Mouse (Mus musculus): Measurements from ENCODE around the gene Mif4gd.

The Mif4gd gene

GRCm38 (mm10) chr11:115614346-115615107, 1.8 kb upstream of the Mif4gd start:
- in situ Hi-C loops (cut with MboI; ENCODE audit: low sequenced_read_pairs): no loop called here

GRCm38 (mm10) chr11:115613138-115613945, 573 bp upstream of the Mif4gd start:
- in situ Hi-C loops (cut with MboI; ENCODE audit: low sequenced_read_pairs): no loop called here

GRCm38 (mm10) chr11:115612059-115612409, 735 bp downstream of the Mif4gd start:
- in situ Hi-C loops (cut with MboI; ENCODE audit: low sequenced_read_pairs): no loop called here

- in situ Hi-C loops (cut with MboI; ENCODE audit: low sequenced_read_pairs): no loop called here
These were observed 1.6 kb downstream of the Mif4gd start for GRCm38 (mm10) chr11:115611173-115611572.

GRCm38 (mm10) chr11:115609576-115609975, 3.2 kb downstream of the Mif4gd start:
- in situ Hi-C loops (cut with MboI; ENCODE audit: low sequenced_read_pairs): no loop called here

- in situ Hi-C loops (cut with MboI; ENCODE audit: low sequenced_read_pairs): no loop called here
These were observed 4.1 kb downstream of the Mif4gd start for GRCm38 (mm10) chr11:115608421-115609399.

- in situ Hi-C loops (cut with MboI; ENCODE audit: low sequenced_read_pairs): no loop called here
These were observed 6.0 kb downstream of the Mif4gd start for GRCm38 (mm10) chr11:115606733-115607132.

GRCm38 (mm10) chr11:115604304-115604696, 8.5 kb downstream of the Mif4gd start:
- in situ Hi-C loops (cut with MboI; ENCODE audit: low sequenced_read_pairs): no loop called here

- in situ Hi-C loops (cut with MboI; ENCODE audit: low sequenced_read_pairs): no loop called here
These were observed 9.1 kb downstream of the Mif4gd start, which contains the start of the genes Mrps7 and Gga3 for GRCm38 (mm10) chr11:115603476-115604303. Gene Mrps7 (plus strand): TSS chr11:115603925. Gene Gga3 (minus strand): TSS chr11:115604051.

- in situ Hi-C loops (cut with MboI; ENCODE audit: low sequenced_read_pairs): no loop called here
These were observed 9.7 kb downstream of the Mif4gd start for GRCm38 (mm10) chr11:115603128-115603475.

- in situ Hi-C loops (cut with MboI; ENCODE audit: low sequenced_read_pairs): no loop called here
These were observed 11.6 kb downstream of the Mif4gd start for GRCm38 (mm10) chr11:115601174-115601573.

- in situ Hi-C loops (cut with MboI; ENCODE audit: low sequenced_read_pairs): no loop called here
These were observed 12.0 kb downstream of the Mif4gd start for GRCm38 (mm10) chr11:115600743-115601142.

GRCm38 (mm10) chr11:115599722-115600121, 13.0 kb downstream of the Mif4gd start:
- in situ Hi-C loops (cut with MboI; ENCODE audit: low sequenced_read_pairs): no loop called here

- in situ Hi-C loops (cut with MboI; ENCODE audit: low sequenced_read_pairs): no loop called here
These were observed 14.5 kb downstream of the Mif4gd start for GRCm38 (mm10) chr11:115598309-115598708.

GRCm38 (mm10) chr11:115595209-115595608, 17.6 kb downstream of the Mif4gd start:
- in situ Hi-C loops (cut with MboI; ENCODE audit: low sequenced_read_pairs): no loop called here

- in situ Hi-C loops (cut with MboI; ENCODE audit: low sequenced_read_pairs): no loop called here
These were observed 22.2 kb downstream of the Mif4gd start for GRCm38 (mm10) chr11:115590526-115591075.

GRCm38 (mm10) chr11:115587984-115588383, 24.8 kb downstream of the Mif4gd start:
- in situ Hi-C loops (cut with MboI; ENCODE audit: low sequenced_read_pairs): no loop called here

GRCm38 (mm10) chr11:115586403-115586802, 26.4 kb downstream of the Mif4gd start:
- in situ Hi-C loops (cut with MboI; ENCODE audit: low sequenced_read_pairs): no loop called here

GRCm38 (mm10) chr11:115585573-115586100, 27.1 kb downstream of the Mif4gd start:
- in situ Hi-C loops (cut with MboI; ENCODE audit: low sequenced_read_pairs): no loop called here
